Mouse (Mus musculus) E14TG2a.4 (cell line): Measurements from ENCODE around the gene Dnase1l3.

Experiments
- CTCF ChIP-seq: conservative IDR thresholded peaks from 2 replicates; pipeline ENCODE4 v1.5.1; 2014; ENCODE audit warnings: low read length
- POU5F1 ChIP-seq: IDR thresholded peaks from 2 replicates; pipeline ENCODE4 v1.6.1; 2014; ENCODE audit warnings: low read length, borderline replicate concordance

- TF ChIP-seq CTCF, result no peak
- no peak for TF ChIP-seq POU5F1
Measured at GRCm38 (mm10) chr14:8007486-8007885, 13.1 kb upstream of the Dnase1l3 start.
